Mouse (Mus musculus): ENCODE results near the gene Nipsnap3b.
A peak's percentile ranks its signal among the peaks of the same experiment; 100 is the strongest.

The Nipsnap3b gene

GRCm38 (mm10) chr4:53011732-53012361 is at the start of gene Nipsnap3b:
TSS of gene Nipsnap3b (plus strand) at chr4:53011880.
- ATAC-seq (ENCODE audit: insufficient number of reproducible peaks, low FRiP score, low TSS enrichment): peak; percentile 88

GRCm38 (mm10) chr4:52964247-52964646 is 47.4 kb upstream of the Nipsnap3b start, which contains the start of gene Olfr270:
TSS of gene Olfr270 (plus strand) at chr4:52964547.
- ATAC-seq (ENCODE audit: insufficient number of reproducible peaks, low FRiP score, low TSS enrichment): no peak

- no peak for ATAC-seq (ENCODE audit: insufficient number of reproducible peaks, low FRiP score, low TSS enrichment)
Measured at GRCm38 (mm10) chr4:52985216-52985615, 26.5 kb upstream of the Nipsnap3b start.

- no peak for ATAC-seq (ENCODE audit: insufficient number of reproducible peaks, low FRiP score, low TSS enrichment)
Measured at GRCm38 (mm10) chr4:52986266-52986665, 25.4 kb upstream of the Nipsnap3b start.

- ATAC-seq (ENCODE audit: insufficient number of reproducible peaks, low FRiP score, low TSS enrichment): no peak
Measured at GRCm38 (mm10) chr4:52989248-52989647, 22.4 kb upstream of the Nipsnap3b start, which contains the start of gene Nipsnap3a. TSS of gene Nipsnap3a (plus strand) at chr4:52989272.

GRCm38 (mm10) chr4:52999449-52999848 is 12.2 kb upstream of the Nipsnap3b start:
- ATAC-seq (ENCODE audit: insufficient number of reproducible peaks, low FRiP score, low TSS enrichment): no peak

- ATAC-seq (ENCODE audit: insufficient number of reproducible peaks, low FRiP score, low TSS enrichment): no peak
Measured at GRCm38 (mm10) chr4:53000154-53000553, 11.5 kb upstream of the Nipsnap3b start.

- ATAC-seq (ENCODE audit: insufficient number of reproducible peaks, low FRiP score, low TSS enrichment): no peak
Measured at GRCm38 (mm10) chr4:53009183-53009582, 2.5 kb upstream of the Nipsnap3b start.

GRCm38 (mm10) chr4:53009871-53010270 is 1.8 kb upstream of the Nipsnap3b start:
- no peak for ATAC-seq (ENCODE audit: insufficient number of reproducible peaks, low FRiP score, low TSS enrichment)

GRCm38 (mm10) chr4:53014421-53014820 is 2.7 kb downstream of the Nipsnap3b start:
- ATAC-seq (ENCODE audit: insufficient number of reproducible peaks, low FRiP score, low TSS enrichment): no peak

- ATAC-seq (ENCODE audit: insufficient number of reproducible peaks, low FRiP score, low TSS enrichment): no peak
Measured at GRCm38 (mm10) chr4:53015024-53015423, 3.3 kb downstream of the Nipsnap3b start.

- no peak for ATAC-seq (ENCODE audit: insufficient number of reproducible peaks, low FRiP score, low TSS enrichment)
Measured at GRCm38 (mm10) chr4:53018392-53018791, 6.7 kb downstream of the Nipsnap3b start.

GRCm38 (mm10) chr4:53023189-53023925 is 11.7 kb downstream of the Nipsnap3b start:
- no peak for ATAC-seq (ENCODE audit: insufficient number of reproducible peaks, low FRiP score, low TSS enrichment)

GRCm38 (mm10) chr4:53024397-53024796 is 12.7 kb downstream of the Nipsnap3b start:
- ATAC-seq (ENCODE audit: insufficient number of reproducible peaks, low FRiP score, low TSS enrichment): no peak

GRCm38 (mm10) chr4:53027811-53028210 is 16.1 kb downstream of the Nipsnap3b start:
- no peak for ATAC-seq (ENCODE audit: insufficient number of reproducible peaks, low FRiP score, low TSS enrichment)

GRCm38 (mm10) chr4:53030326-53030948 is 18.8 kb downstream of the Nipsnap3b start:
- no peak for ATAC-seq (ENCODE audit: insufficient number of reproducible peaks, low FRiP score, low TSS enrichment)

- ATAC-seq (ENCODE audit: insufficient number of reproducible peaks, low FRiP score, low TSS enrichment): no peak
Measured at GRCm38 (mm10) chr4:53043819-53044218, 32.1 kb downstream of the Nipsnap3b start.

- no peak for ATAC-seq (ENCODE audit: insufficient number of reproducible peaks, low FRiP score, low TSS enrichment)
Measured at GRCm38 (mm10) chr4:53045807-53046206, 34.1 kb downstream of the Nipsnap3b start.

GRCm38 (mm10) chr4:53046238-53047022 is 34.8 kb downstream of the Nipsnap3b start:
- no peak for ATAC-seq (ENCODE audit: insufficient number of reproducible peaks, low FRiP score, low TSS enrichment)

- peak; percentile 66; the same call in 1 of the 2 replicates for ATAC-seq (ENCODE audit: insufficient number of reproducible peaks, low FRiP score, low TSS enrichment)
Measured at GRCm38 (mm10) chr4:53062301-53063008, 50.8 kb downstream of the Nipsnap3b start.

Measured in cerebellum, adult (tissue).